Mouse (Mus musculus) cortical plate, adult 2 months (tissue): ENCODE results near the gene Cog7.

Source experiments
- CTCF ChIP-seq: fragments of 200-500 bp; IDR thresholded peaks from 2 replicates; pipeline ENCODE4 v1.5.1; 2011; ENCODE audit warnings: mild to moderate bottlenecking, control low read depth, low read length; ENCODE audit not compliant: insufficient read depth; ENCODE audit errors: extremely low read depth
- POLR2A ChIP-seq: fragments of 200-500 bp; IDR thresholded peaks from 2 replicates; pipeline ENCODE4 v1.6.1; 2011; ENCODE audit warnings: mild to moderate bottlenecking, low read length, control low read depth; ENCODE audit not compliant: insufficient read depth; ENCODE audit errors: extremely low read depth

- TF ChIP-seq POLR2A: no peak
- TF ChIP-seq CTCF: no peak
Measured at GRCm38 (mm10) chr7:121939729-121940128, 41.8 kb downstream of the Cog7 start.
